Mouse (Mus musculus): ENCODE measurements around the gene Ctsw.
"Not testable (repeated sequence)": the region's sequence is repeated elsewhere in the genome, so short reads cannot be mapped to it uniquely, and the experiment has no call there.

The Ctsw gene

DNA sequence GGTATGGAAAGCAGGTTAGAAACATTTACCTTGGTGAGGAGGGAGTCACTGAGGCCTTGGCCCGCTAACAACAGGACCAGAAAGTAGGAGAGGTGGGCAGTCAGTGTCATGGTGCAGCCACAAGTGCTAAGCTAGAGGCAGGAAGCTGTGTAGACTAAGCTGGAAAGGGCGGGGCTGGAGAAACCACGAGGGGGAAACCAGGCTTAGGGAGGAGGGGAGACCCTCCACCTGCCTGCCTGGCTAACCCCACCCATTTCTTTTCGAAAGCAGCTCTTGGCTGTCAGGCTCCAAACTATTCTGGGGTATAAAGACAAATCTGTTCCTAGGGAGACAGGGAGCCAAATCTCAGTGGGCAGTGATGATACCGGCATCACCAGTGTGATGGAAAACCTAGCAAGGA is at the start of gene Ctsw:
Ctsw (minus strand) TSS at position 134 of the 400 bp plus-strand sequence.
- no peak for DNase-seq (ENCODE audit: low spot score in 2 of 2)

GRCm38 (mm10) chr19:5516906-5517505 is 48.7 kb upstream of the Ctsw start:
- DNase-seq (ENCODE audit: low spot score in 2 of 2) = no peak

DNA sequence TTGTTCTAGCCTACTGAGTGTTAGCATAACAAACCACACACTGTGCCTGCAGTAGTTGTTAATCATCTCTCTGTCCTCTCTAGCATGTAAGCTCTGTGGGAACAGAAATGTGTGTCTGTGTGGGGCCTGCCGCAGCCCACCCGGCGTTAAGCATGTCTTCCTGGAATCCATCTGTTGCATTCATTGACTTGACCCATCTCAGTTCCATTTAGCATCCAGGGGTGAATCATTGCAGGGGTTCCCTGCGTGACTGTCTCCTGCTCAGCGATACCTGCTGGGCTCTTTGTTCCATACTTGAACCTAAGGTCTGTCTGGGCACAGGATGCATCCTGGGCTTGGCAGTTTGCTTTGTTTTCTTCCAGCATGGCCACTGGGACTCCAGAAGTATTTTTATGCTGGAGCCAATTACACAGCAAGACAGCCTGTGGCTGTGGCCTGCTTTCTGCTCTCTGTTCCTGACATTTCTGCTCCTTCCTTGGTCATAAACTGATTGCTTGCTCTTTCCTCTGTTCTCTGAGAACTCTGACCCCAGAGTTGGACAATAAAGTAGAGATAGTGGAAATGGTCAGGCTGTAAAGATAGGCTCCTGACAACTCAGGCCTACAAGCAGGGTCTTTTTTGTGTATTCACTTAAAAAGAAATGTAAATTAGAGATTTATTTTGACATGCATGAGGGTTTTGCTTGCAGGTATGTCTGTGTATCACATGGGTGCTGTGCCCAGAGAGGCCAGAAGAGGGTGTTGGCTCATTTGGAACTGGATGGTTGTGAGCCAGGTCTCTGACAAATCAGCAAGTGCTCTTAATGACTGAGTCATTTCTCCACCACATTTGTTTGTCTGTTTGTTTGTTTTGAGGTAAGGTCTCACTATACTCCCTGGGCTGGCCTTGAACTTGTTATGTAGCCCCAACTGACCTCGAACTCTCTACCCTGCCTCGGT is 47.8 kb upstream of the Ctsw start:
- no peak for DNase-seq (ENCODE audit: low spot score in 2 of 2)

DNA sequence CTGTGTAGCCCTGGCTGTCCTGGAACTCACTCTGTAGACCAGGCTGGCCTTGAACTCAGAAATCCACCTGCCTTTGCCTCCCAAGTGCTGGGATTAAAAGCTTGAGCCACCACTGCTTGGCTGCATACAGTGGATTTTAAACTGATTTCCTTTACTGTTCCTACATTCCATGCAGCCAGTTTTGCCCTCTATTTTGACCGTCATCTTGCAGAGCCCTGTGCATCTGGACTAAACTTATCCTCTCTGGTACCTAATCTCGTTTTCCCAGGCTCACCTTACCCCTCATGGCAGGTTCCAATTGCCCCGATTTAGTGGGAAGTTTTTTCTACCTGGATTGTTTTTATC is 44.7 kb upstream of the Ctsw start:
- DNase-seq (ENCODE audit: low spot score in 2 of 2) = no peak

DNA sequence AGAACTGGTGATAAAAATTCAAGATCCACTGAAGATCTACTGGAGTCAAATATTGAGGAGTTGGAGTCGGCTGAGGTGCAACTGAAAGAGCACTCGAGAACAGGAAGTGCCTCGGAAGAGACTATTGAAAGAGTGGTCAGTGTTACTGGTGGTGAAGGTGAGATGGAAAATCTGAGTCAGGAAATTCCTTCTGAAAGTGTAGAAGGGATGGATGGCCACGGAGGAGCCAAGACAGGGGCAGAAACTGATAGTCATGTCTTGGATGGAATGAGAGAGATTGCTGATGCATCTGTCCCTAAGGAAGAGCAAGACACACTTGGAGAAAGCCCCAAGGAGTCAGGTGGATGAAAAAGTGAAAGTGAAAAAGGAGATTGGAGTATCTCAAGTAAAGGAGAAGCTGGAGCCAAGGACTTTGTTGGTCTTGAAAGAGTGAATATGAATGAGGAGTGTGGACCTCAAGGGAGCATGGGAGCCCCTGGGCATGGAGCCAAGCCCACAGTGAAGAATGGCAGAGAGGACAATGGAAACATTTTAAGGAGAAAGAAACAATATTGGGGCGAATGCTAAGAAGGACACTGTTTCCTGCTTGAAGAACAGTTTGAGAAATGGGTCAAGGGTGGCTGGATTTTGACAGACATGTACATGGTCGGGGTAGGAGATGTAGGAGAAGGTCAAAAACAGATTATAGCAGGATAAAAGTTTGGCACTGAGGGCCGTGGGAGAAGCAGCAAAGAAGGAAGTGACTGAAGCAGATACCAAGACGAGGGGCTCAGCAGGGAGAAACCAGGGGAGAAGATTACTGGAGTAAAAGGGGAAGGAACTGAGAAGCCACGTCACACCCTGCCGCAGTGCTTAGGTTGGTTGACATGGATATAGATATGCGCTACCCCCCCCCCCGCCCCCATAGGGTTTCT is 44.0 kb upstream of the Ctsw start:
- DNase-seq (ENCODE audit: low spot score in 2 of 2) = no peak

DNA sequence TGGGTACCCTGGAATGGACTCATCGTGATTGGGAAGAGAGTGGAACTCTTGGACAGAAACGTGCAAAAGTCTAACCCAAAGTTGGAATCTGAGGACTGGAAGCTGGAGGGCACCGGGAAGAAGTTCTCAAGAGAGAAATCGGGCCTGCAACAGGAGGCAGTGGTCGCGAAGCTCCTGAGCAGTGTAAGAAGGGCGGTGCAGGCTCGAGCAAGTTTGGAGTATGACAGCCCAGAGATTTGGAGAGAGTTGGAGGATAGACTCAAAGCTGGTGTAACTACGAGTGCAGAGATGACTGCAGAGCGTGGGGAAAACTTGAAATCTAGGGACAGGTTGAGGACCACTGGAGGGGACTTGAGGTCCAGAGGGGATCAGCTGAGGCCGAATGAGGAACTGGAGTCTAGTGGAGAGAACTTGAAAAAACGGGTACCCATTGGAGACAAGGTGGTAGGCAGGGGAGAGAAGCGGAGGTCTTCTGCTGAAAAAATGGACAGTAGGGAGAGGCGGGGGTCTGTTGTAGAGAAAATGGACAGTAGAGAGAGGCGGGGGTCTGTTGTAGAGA is 42.8 kb upstream of the Ctsw start:
- no peak for DNase-seq (ENCODE audit: low spot score in 2 of 2)

DNA sequence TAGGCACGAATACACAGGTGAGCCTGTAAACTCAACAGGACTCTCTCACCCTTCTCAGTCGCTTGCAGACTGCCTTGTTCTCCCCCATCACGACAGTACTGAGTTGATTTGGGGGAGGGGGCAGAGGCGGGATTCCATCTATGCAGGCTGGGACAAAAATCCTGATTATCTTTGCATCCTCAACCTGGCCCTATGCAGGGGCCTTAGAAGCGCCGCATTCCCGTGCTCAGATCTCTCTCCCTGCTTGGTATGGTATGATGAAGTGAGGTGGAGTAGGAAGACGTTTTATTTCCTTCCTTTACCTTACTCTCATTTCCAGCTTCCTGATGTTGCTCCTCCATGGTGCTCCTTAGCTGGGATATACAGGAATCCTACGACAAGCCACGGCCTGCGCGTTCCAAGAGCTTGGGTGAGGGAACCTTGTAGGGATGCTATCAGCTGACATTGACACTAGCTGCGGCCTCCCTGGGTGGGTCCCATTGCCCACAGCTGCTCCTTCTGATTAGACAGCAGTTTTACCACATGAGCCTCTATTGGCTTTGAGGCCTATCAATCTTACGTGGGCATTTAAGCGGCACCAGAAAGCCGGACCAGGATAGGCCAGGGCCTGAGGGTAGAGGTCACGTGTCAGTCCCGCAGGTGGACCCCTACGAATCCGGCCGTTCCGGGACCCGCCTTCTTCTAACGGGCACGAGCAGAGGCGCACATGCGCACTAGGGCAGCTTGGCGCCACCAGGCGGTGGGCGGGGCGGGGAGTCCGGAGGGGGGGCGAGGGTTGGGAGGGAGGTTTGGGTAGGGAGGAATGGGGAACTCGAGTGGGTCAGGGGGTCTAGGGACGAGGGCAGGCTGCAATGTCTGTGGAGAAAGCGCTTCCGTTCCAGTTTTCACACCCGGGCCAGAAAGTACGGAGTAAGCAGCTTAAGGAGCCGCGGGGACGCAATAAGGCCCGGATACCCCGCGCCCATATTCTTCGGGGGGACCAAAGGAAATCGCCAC is 42.0 kb upstream of the Ctsw start, which contains the start of gene Snx32:
Snx32 (minus strand) TSS at position 508 of the 996 bp plus-strand sequence.
- DNase-seq (ENCODE audit: low spot score in 2 of 2) = peak; percentile 93 to 96

GRCm38 (mm10) chr19:5503687-5504086 is 35.4 kb upstream of the Ctsw start, which contains the start of gene 1700020D05Rik:
TSS of gene 1700020D05Rik (minus strand) at chr19:5503787.
- no peak for DNase-seq (ENCODE audit: low spot score in 2 of 2)

GRCm38 (mm10) chr19:5500330-5500875 is 32.1 kb upstream of the Ctsw start:
- no peak for DNase-seq (ENCODE audit: low spot score in 2 of 2)

DNA sequence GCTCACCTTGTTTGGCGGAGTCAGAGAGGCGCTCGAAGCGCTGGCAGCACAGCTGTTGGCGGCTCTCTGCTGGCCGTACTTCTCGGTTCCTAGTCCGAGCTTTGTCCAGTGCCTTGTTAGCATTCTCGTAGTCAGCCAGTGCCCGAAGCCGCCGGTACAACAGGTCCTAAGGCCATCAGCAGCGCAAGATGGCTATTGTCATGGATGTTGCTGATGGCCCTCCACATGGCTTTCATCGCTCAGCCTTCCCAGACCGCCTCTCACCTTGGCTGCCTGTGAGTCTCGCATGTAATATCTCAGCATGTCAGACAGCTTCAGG is 27.7 kb upstream of the Ctsw start:
- DNase-seq (ENCODE audit: low spot score in 2 of 2) = no peak

GRCm38 (mm10) chr19:5495353-5496051 is 27.2 kb upstream of the Ctsw start:
- no peak for DNase-seq (ENCODE audit: low spot score in 2 of 2)

GRCm38 (mm10) chr19:5494314-5494713 is 26.0 kb upstream of the Ctsw start:
- DNase-seq (ENCODE audit: low spot score in 2 of 2) = no peak

- not testable (repeated sequence) for DNase-seq (ENCODE audit: low spot score in 2 of 2)
Observed at GRCm38 (mm10) chr19:5493301-5493721, 25.0 kb upstream of the Ctsw start.

DNA sequence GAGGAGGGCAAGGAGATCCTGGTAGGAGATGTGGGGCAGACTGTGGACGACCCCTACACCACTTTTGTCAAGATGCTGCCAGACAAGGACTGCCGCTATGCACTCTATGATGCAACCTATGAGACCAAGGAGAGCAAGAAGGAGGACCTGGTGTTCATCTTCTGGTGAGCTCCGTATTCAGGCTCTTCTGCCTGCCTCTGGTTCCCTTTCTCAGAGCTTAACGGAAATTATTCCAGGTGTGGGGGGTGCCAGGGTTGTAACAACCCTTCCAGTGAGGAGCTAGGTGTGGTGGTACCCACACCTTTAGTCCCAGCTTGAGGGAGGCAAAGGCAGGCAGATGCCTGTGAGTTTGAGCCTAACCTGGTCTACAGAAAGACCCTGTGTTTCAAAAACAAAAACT is 24.3 kb upstream of the Ctsw start:
- no peak for DNase-seq (ENCODE audit: low spot score in 2 of 2)

DNA sequence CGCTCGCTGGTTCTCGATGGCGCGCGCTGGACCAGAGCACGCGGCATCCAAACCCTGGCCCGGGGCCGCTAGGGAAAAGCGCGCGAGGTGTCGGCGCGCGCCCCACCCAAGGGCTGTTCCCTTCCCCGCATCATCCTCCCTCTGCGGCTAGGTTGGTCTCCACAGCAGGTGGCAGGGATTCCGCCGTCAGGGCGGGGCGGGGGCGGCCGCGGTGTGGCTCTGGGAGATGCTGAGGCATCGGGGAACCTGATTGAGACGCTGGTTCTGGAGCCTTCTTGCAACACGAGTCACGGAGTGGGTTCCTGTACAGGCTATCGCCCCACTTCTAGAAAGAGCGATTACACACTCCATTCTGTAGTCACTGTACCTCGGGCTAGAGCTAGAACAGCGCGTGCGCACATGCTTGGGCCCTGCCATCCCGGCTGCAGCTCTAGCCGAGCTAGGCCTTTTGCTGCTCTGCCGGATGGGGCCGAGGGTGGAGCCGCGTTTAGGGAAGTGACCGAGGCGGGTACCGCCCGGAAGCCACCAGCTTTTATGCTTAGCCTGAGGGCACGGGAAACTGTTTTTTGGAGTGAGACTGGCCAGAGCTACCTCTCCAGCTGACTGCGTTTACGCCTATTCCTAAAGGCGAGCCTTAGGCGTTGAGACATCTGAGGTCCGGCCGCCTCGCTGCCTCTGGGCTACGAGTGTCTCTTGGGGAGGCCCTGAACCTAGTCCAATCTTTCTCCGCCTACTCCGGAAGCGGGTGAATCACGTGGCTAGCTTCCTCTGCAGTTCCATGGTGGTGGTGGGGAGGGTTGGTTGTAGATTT is 22.8 kb upstream of the Ctsw start:
- peak in 1 of 2 experiments; percentile 69 for DNase-seq (ENCODE audit: low spot score in 2 of 2)

- DNase-seq (ENCODE audit: low spot score in 2 of 2) = peak; percentile 87 to 93
Observed at GRCm38 (mm10) chr19:5490313-5490897, 22.1 kb upstream of the Ctsw start, which contains the start of gene Cfl1. TSS of gene Cfl1 (plus strand) at chr19:5490455.

DNA sequence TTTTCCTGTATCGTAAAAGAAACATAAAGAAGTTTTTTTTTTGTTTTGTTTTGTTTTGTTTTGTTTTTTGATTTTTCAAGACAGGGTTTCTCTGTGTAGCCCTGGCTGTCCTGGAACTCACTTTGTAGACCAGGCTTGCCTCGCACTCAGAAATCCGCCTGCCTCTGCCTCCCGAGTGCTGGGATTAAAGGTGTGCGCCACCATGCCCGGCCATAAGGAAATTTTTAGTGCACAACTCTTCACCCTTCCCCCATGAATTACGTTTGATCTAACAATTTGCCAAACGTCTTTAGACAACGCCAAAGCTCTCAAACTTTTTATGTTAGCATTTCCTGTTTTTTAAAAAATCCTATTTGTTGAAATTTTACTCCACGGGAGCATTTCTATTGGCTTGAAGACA is 21.4 kb upstream of the Ctsw start:
- not testable (repeated sequence) for DNase-seq (ENCODE audit: low spot score in 2 of 2)

GRCm38 (mm10) chr19:5488878-5489571 is 20.7 kb upstream of the Ctsw start:
- DNase-seq (ENCODE audit: low spot score in 2 of 2) = peak; percentile 82 to 95

Data from cerebellum, postnatal 4 days (tissue).